Mouse (Mus musculus) v-Abl transformed pro-B cells (cell line): ENCODE measurements around the gene Neurl1a.
"Not testable (repeated sequence)": the region's sequence is repeated elsewhere in the genome, so short reads cannot be mapped to it uniquely, and the experiment has no call there.

ENCODE experiments used
- in situ Hi-C, 2 experiments: fragments of 400-800 bp; cut with MboI; formaldehyde crosslinking; loops; one replicate each; pipeline ENCODE4 v1.15.1; 2025; ENCODE audit not compliant: unreplicated experiment in 2 of 2

Gene Neurl1a

DNA sequence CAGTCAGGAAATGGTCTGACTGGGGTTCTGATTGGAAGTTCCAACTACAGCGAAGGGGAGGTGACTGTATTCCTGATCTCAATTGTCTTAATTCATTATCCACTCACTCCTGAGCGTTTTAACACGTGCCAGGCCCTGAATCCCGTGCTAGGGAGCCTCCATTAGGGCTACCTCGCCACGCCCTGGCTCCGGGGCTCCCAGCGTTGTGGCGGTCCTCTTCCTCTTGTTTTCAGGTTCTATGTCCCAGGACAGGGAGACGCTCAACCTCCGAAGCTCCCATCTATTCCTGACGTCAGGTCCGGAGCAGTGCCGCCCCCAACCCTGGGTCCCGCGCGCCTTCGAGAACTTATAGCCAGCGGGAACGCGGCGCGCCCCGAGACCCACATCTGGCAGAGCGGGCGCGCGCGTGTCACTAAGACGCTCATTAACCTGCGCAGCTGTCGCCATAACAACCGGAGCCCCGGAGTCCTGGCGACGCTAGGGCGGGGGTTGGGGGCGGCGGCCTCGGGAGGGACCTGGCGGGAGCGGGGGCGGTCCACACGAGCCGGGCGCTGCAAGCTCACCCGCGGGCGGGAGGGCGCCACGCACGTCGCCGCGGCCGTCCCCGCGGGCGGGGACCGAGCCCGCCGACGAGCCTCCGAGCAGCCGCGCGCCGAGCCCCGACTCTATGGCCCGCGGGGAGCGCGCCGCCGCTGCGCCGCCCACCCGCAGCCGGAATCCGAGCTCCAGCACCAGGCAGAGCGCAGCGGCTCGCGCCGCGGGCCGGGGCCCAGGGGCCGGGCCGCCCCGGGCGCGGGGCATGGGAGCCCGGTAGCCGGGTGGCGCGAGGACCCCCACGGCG lies at the start of gene Neurl1a:
Neurl1a (plus strand) TSS at position 390 of the 841 bp plus-strand sequence.
- in situ Hi-C loops = loop anchor here (5.0 to 10.0 kb wide), 3 partner anchors 86 to 514 kb away; no protein-coding TSS in a partner anchor

GRCm38 (mm10) chr19:47128835-47129234 lies 49.8 kb upstream of the Neurl1a start:
- in situ Hi-C loops = no loop called here

GRCm38 (mm10) chr19:47130551-47131125 lies 48.0 kb upstream of the Neurl1a start:
- in situ Hi-C loops = no loop called here

GRCm38 (mm10) chr19:47133161-47133560 lies 45.5 kb upstream of the Neurl1a start:
- in situ Hi-C loops = no loop called here

DNA sequence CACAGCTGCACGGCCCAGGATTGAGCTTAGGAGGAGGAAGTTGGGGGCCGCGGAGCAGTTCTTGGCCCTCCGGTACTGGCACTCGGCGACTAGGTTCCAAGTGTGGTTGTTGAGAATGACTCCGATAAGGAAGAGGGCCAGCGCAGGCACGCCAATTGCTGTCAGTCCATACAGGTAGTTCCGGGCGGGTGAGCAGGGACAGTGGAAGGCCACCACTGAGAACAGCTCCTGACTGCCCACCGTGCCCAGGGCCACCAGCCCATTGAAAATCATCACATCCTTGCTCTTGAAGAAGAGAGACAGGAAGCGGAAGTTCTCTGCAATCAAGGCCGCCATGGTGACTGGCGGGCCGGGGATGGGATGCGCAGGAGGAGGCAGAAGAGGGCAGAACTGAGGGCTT lies 43.1 kb upstream of the Neurl1a start:
- in situ Hi-C loops = no loop called here

GRCm38 (mm10) chr19:47136170-47136569 lies 42.5 kb upstream of the Neurl1a start:
- in situ Hi-C loops = no loop called here

- in situ Hi-C loops = no loop called here
Observed at GRCm38 (mm10) chr19:47137051-47137581, 41.5 kb upstream of the Neurl1a start.

- in situ Hi-C loops = no loop called here
Observed at GRCm38 (mm10) chr19:47137771-47138421, 40.7 kb upstream of the Neurl1a start, which contains the start of gene Calhm2. Calhm2 (minus strand) TSS chr19:47138294.

- in situ Hi-C loops = not testable (repeated sequence)
Observed at GRCm38 (mm10) chr19:47139611-47140010, 39.0 kb upstream of the Neurl1a start.

DNA sequence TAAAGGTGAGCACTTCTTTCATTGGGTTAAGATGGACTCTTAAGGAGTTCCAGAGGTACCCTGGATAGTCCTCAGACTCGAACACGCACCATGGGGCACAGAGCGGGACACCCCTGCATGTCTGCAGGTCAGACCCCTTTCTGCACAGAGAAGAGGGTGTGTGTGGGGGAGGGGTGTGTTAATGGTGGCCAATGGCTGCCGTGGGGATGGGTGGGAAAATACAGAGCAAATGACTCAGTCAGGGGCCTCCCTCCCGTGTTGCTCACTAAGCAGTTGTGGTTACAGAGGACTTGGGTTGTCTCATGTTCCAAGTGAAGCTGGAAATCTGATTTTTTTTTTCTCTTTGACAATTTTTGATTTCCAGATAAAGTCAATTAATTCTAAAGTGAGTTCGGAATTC lies 36.2 kb upstream of the Neurl1a start:
- in situ Hi-C loops = no loop called here

DNA sequence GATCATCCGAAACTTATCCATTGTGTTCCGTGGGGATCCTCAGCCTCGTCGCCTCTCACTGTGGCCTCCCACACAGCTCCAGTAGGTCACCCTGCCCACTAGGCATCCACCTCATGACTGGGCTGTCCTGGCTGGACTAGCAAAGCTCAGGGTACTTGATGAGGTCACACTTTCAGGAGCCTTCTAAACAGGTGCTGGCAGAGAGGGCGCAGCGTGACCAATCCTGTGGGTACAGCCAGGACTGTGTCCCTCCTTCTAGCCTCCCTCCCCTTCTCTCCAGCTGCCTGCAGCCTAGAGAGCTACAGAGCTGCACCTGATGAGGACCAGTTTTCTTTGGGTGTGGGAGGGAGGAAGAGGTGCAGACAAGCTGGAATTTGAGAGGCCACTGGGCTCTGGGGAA lies 34.5 kb upstream of the Neurl1a start, which contains the start of gene Calhm1:
Calhm1 (minus strand) TSS at position 101 of the 400 bp plus-strand sequence.
- in situ Hi-C loops = no loop called here

DNA sequence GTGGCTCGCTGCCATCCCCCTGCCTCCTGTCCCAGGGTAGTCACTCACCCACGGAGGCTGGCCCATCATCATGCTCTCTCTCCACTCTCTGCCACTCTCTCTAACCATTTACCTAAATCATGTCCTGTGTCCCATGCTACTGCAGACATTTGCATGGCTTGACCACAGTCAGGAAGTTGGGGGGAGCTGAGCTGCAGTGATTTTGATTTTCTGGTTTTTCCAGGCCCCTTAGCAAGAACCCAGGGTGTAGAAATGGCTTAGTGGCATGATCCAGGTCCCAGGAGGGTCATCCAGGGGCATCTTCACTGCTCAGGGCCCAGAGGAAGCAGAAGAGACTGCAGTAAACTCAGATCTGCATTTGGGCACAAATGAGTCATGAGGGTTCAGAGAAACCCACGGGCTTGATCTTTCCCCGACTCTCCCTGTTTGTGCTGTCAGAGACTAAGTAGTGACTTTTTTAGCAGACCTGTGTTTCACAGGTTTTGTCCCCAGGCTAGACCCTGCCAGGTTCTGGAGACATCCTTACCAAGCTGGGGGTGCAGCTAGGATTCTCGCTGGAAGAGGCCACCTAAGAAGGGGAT lies 30.3 kb upstream of the Neurl1a start:
- in situ Hi-C loops = no loop called here

DNA sequence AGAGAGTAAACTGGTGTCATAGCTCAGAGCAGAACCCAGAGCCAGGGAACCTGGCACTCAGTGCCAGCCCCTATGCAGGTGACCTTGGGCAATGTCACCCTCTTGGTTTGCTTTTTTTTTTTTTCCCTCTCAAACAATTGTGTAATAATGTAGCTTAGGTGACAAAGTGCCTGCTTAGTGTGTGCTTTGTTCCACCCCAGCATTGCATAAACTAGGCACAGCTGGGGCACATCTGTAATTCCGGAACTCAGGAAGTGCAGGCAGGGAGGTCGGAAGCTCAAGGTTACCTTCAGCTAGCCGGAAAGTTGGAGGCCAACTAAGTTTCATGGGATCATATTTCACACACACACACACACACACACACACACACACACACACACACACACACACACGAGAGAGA lies 28.8 kb upstream of the Neurl1a start:
- in situ Hi-C loops = no loop called here

- in situ Hi-C loops = no loop called here
Observed at GRCm38 (mm10) chr19:47151332-47152061, 27.1 kb upstream of the Neurl1a start.

DNA sequence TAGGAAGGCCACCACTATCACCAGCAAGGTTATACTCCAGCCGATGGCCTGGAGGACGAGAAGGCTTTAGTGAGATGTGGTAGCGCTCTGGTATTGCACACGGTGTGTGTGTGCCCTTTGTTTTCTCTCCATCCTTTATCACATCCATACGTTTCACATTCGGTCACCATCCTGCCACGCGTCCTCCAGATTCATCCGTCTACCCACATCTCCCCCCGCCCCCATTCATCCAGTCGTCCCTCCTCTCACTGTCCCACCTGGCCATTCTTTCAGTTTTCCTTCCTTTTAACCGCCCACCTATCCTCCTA lies 26.6 kb upstream of the Neurl1a start:
- in situ Hi-C loops = no loop called here

DNA sequence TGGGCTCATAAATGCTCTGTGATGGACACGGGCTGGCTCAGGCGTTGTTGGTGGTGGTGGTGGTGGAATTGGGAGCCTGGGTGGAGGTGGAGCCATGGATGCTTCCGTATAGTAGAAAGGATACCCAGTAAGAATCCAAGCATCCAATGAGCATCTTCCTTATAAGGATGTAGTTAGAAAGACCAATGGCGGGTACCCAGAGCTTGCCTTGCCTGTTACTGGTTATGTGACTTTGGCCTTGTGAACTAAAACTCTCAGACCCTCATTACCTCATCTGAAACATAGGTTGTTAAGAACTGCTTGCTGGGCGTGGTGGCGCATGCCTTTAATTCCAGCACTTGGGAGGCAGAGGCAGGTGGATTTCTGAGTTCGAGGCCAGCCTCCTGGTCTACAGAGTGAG lies 24.9 kb upstream of the Neurl1a start:
- in situ Hi-C loops = no loop called here

DNA sequence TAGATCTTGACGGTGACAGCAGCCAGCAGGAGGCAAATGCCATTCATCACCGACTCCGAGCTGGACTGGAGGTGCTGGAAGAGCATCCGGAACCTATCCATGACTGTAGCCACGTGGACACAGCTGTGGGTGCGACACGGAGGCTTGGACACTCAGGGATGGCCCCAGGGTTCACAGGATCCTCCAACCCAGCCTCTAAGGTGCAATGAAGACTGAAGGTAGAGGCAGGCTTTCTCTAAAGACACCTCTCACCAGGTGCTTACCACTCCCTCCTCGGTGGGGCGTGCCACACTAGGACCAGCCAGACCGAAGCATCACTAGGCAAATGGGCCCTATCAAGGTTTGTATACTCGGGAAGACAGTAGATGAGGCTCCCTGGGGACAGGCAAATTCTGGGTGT lies 21.0 kb upstream of the Neurl1a start, which contains the start of gene Calhm3:
Calhm3 (minus strand) TSS at position 101 of the 400 bp plus-strand sequence.
- in situ Hi-C loops = no loop called here

DNA sequence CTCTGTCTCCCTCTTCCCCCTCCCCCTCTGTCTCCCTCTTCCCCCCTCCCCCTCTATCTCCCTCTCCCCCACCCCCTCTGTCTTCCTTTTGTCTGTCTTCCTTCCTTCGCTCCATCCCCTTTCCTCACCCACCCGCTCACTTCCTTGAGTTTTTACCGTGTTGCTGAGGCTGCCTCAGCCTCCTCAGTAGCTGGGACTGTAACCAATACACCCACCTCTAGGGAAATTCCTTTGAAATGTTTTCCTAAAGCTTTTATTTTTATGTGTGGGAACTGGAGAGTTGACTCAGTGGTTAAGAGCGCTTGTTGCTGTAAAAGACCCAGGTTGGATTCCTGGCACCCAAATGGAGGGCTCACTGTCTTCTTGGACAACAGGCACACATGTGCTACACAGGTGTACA lies 17.0 kb upstream of the Neurl1a start:
- in situ Hi-C loops = loop anchor here in 1 of 2 experiments (10.0 kb wide), 1 partner anchor 417 kb away; no protein-coding TSS in a partner anchor

DNA sequence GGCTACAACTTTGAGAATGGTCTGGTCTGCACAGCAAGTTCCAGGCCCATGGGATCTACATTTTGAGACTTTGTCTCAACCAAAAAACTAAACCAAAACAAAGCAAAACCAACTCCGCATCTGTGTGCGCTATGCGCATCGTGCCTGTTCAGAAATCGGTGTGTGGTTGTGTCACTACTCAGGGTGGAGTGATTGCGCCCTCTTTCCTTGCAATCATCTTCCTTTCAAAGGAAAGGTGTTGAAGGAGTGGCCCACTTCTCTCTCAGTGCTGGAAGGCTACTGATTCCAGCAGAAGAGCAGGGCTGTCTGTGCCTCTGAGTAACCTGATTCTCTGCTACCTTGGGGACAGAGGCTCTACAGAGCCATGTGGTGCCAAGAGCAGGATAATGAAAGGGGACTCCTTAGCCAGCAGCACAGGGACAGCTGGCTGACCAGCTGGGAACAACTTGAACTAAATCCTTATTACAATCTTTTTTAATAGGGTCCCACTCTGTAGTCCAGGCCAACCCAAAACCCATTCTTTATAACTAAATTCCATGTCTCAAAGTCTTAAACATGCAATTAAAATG lies 15.4 kb upstream of the Neurl1a start:
- in situ Hi-C loops = loop anchor here in 1 of 2 experiments (10.0 kb wide), 1 partner anchor 418 kb away; no protein-coding TSS in a partner anchor

DNA sequence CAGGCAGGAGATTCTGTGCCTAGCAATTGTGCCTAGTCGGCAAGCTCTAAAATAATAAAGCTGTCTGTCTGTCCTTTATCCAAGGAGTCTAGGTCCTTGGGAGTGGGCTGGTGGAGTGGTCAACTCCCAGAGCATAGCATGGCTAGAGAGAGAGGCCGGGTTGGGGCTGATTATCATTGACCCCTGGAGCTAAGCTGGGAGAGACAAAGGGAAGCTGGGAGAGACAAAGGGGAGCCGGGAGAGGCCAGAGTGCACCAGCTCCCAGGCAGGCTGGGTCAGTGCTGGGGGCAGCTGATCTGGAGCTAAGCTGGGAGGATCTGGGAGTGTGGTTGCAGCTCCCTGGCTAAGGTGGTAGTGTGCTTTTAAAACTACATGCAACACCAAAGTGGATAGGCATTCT lies 11.9 kb upstream of the Neurl1a start:
- in situ Hi-C loops = loop anchor here (5.0 to 10.0 kb wide), 2 partner anchors 44 to 422 kb away; no protein-coding TSS in a partner anchor
